Mouse (Mus musculus) lung, embryonic 15.5 days (tissue): ENCODE measurements around the gene Rev1. TPM values are rescaled to one million over a fixed set of nuclear protein-coding genes. Genes with fewer than 3 reads are reported as not detected.

Experiments used
- ATAC-seq: fragments of 200-750 bp; cut with Nextera tagmentation; 2 replicates; pipeline ENCODE4 v1.8.0; 2017; ENCODE audit warnings: moderate number of reproducible peaks, borderline replicate concordance; ENCODE audit not compliant: low FRiP score, low TSS enrichment; ENCODE audit errors: extremely low read depth
- H3K27ac ChIP-seq: fragments of 300-500 bp; sonication (generic); 2 replicates; pipeline ENCODE4 v1.5.1; 2015; ENCODE audit warnings: moderate library complexity, mild to moderate bottlenecking, inconsistent platforms
- H3K27me3 ChIP-seq: fragments of 300-500 bp; sonication (generic); 2 replicates; pipeline ENCODE4 v1.6.1; 2015; ENCODE audit warnings: inconsistent platforms
- H3K36me3 ChIP-seq: fragments of 300-500 bp; sonication (generic); 2 replicates; pipeline ENCODE4 v1.6.1; 2015; ENCODE audit warnings: inconsistent platforms
- H3K4me1 ChIP-seq: fragments of 300-500 bp; sonication (generic); 2 replicates; pipeline ENCODE4 v1.6.1; 2015; ENCODE audit warnings: inconsistent platforms
- H3K4me2 ChIP-seq: fragments of 300-500 bp; sonication (generic); 2 replicates; pipeline ENCODE4 v1.6.1; 2015; ENCODE audit warnings: inconsistent platforms, mild to moderate bottlenecking, moderate library complexity
- H3K4me3 ChIP-seq: fragments of 300-500 bp; sonication (generic); 2 replicates; pipeline ENCODE4 v1.5.1; 2015; ENCODE audit warnings: mild to moderate bottlenecking, inconsistent platforms
- H3K9ac ChIP-seq: fragments of 300-500 bp; sonication (generic); 2 replicates; pipeline ENCODE4 v1.6.1; 2015; ENCODE audit warnings: inconsistent platforms
- H3K9me3 ChIP-seq: fragments of 300-500 bp; sonication (generic); 2 replicates; pipeline ENCODE4 v1.6.1; 2016; ENCODE audit warnings: inconsistent platforms
- WGBS: fragments of 180-500 bp; shearing (Covaris S2); methylation state at CpG from one replicate; pipeline ENCODE4 v1.1.7; 2015; 5-methylcytosine and 5-hydroxymethylcytosine counted together
- polyA plus RNA-seq: library from polyadenylated mRNA; unstranded; fragments of >200 nt; fragmentation: Nextera tagmentation; extraction: Ambion mirVana; gene quantifications from 2 replicates; pipeline ENCODE4 v1.2.1, GENCODE M21; 2015

Rev1 gene
- polyA plus RNA-seq, 1 experiment from 2014 or later = 24.9 TPM

- H3K9ac ChIP-seq = no peak overlapping the region
- no peaks in the 10 kb centered on the region for H3K9me3 ChIP-seq
- H3K4me2 ChIP-seq = no peak overlapping the region
- no peaks in the 10 kb centered on the region for H3K36me3 ChIP-seq
- no peaks in the 10 kb centered on the region for H3K4me1 ChIP-seq
- no peak overlapping the region for H3K27ac ChIP-seq
- no peak for ATAC-seq
- no peaks in the 10 kb centered on the region for H3K27me3 ChIP-seq
- no peak overlapping the region for H3K4me3 ChIP-seq
- 69% methylated on average over 3 of the region's 3 CpGs for WGBS
These were observed 122.9 kb downstream of the Rev1 start for GRCm38 (mm10) chr1:38006741-38007140.

- no peaks in the 10 kb centered on the region for H3K27me3 ChIP-seq
- no peaks in the 10 kb centered on the region for H3K9me3 ChIP-seq
- H3K36me3 ChIP-seq = no peaks in the 10 kb centered on the region
- peaks cover 10% of the 10 kb centered on the region for H3K4me1 ChIP-seq
- no peak overlapping the region for H3K9ac ChIP-seq
- no peak overlapping the region for H3K4me2 ChIP-seq
- no peak overlapping the region for H3K27ac ChIP-seq
- ATAC-seq = no peak
- WGBS = 80% methylated on average over 3 of the region's 3 CpGs
- H3K4me3 ChIP-seq = no peak overlapping the region
These were observed 126.6 kb downstream of the Rev1 start for GRCm38 (mm10) chr1:38003046-38003445.

Other genes with a start within 250 kb of the Rev1 start
- gene Mitd1, start 239.4 kb downstream of the Rev1 start, polyA plus RNA-seq = 23.7 and 28.3 TPM in 2 replicates
- 212 and 218 TPM in 2 replicates for gene Mrpl30, start 239.3 kb downstream of the Rev1 start, polyA plus RNA-seq
- gene Lyg2, start 213.3 kb downstream of the Rev1 start, polyA plus RNA-seq = not detected in 2 replicates
- not detected in 2 replicates for gene Lyg1, start 172.0 kb downstream of the Rev1 start, polyA plus RNA-seq
- 149 TPM in 2 replicates for gene Txndc9, start 131.9 kb downstream of the Rev1 start, polyA plus RNA-seq
- 22.0 and 23.7 TPM in 2 replicates for gene Eif5b, start 131.8 kb downstream of the Rev1 start, polyA plus RNA-seq